Mouse (Mus musculus) ovary, adult 18-20 months (tissue): ENCODE data around the gene Xpot.

Source experiments
- DNase-seq: peaks from one replicate; pipeline ENCODE4 v3.0.0; 2022; ENCODE audit warnings: low spot score, mixed read lengths

Gene Xpot

DNA sequence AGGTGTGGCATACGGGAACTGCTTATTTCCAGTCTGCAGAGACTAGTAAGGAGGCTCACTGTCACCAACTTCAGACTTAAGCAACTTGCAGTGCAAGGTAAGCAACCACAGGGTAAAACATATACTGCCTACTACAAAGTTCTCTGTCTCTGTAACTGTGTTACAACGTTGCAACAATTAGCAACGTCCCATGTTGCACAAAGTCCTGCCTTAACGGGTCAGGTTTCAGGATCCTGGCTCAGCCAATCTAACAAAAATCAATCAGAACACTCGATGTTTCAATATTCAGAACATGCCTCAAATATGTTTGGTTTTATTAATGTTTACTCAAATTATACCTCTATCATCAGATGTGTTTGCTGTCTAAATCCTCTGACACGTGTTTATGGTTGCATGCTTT lies 3.7 kb downstream of the Xpot start:
- DNase-seq: no peak

DNA sequence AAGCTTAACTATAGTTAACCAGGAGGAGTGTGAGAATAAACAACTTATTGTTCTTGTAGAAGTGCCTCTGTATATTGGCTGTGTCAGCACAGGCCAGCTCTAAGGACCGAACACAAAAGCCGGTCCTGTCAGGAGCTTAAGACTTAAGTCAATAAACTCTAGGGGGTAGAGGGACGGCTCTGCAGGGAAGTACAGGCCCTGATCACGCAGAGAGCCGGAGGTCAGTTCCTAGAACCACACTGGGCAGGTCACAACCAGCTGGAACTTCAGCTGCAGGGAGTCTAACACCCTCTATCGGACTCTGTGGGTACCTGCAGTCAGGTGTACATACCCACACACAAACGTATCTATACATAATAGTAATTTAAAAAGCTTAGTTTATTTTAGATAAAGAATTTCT lies 10.2 kb downstream of the Xpot start:
- DNase-seq: no peak

DNA sequence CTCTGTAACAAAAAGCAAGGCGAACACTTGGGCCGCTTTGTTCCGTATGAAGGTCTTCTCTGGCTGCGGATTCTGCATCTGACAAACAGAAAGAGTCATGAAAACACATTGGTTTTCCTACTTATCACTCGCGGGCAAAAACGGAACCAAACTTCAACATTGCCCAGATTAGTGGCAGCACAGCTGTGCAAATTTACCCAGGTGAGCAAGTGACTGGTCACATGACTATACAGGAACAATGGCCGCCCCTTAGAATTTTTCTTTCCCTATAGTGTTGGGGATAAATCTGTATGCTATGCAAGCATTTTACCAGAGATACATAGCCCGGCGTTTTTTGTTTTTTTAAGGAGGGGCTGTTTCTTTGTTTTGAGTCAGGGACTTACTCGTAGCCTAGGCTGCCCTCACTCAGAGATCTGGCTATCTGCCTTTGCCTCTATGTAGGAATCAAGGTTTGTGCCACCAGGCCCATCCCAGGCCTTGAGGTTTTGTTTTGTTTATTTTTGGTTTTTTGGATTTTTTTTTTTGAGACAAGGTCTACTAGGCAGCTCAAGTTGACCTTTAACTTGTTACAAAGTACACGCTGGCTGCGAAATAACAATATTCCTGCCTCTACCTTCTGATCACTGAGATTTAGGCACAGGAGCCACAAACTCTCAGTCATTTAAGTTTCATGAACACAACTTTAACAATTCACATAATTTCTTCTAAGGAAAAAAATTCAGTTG lies 10.8 kb downstream of the Xpot start:
- no peak for DNase-seq

DNA sequence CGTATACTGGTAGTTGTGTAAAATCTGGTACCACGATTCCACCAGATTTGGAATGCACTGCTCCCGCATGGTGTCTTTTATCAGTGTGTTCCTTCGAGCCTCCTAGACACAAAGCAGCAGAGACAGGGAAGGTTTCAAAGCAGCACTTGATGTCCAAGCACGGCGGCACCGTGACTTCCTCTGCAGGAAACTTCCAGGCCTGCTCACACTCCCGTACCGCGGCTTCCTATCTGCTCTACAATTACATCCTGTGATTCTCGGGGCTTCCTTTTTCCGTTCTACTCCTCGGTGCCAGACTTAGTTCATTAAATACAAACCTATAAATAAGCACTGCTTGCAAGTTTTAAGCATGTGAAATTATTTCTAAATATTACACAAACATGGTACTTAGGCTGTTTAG lies 12.6 kb downstream of the Xpot start:
- no peak for DNase-seq

DNA sequence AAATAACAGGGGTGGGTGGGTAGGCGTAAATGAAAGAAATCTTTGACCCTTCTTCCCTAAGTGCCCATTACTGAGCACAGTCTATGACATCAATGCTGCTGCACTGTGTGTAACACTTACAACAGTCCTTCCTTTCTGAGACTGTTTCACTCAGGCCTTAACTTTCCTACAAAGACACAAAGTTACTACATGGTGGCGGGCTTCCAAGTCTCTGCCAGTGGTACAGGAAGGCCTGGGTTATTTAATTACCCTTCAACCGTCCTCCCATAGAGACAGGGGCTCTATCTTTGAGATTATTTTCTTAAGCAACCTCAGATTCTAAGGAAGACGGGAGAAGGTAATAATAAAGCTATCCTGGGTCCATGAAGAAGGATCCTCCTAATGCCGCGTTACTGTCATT lies 13.7 kb downstream of the Xpot start:
- no peak for DNase-seq

DNA sequence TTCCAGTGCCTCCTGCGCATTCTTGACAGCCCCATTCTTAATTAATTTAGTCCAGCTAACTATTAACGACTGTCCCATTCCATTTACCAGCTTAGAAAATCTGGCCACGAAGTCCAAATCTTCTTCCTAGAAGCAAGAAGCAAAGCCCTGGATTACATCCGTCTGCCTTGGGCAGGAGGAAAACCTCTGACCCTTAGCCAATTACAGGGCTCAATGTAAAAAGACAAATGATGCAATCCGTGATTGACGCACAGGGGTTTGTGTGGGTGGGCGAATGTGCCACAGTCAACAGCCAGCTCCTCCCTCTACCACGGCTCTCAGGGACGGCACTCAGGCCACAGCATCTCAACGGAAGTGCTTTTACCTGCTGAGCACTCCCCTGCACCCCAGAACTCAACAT lies 14.5 kb downstream of the Xpot start:
- no peak for DNase-seq

DNA sequence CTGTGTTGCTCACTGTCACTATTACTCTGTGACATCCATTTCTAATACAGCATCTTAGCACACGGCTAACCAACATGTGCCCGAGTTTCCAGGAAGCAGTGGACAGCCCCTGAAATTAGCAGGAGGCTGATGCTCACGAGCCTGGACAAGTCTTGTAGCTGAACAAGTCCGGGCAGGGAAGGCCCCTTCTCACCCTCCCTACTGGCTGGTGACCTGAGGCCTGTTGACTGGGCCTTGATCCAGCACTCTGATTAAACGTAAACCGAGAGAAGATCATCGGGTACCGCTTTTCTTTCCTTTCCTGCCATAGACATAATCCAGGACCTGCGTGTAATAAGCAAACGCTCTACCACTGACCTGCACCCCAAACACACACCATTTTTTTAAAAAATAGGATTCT lies 18.0 kb downstream of the Xpot start:
- DNase-seq: no peak

DNA sequence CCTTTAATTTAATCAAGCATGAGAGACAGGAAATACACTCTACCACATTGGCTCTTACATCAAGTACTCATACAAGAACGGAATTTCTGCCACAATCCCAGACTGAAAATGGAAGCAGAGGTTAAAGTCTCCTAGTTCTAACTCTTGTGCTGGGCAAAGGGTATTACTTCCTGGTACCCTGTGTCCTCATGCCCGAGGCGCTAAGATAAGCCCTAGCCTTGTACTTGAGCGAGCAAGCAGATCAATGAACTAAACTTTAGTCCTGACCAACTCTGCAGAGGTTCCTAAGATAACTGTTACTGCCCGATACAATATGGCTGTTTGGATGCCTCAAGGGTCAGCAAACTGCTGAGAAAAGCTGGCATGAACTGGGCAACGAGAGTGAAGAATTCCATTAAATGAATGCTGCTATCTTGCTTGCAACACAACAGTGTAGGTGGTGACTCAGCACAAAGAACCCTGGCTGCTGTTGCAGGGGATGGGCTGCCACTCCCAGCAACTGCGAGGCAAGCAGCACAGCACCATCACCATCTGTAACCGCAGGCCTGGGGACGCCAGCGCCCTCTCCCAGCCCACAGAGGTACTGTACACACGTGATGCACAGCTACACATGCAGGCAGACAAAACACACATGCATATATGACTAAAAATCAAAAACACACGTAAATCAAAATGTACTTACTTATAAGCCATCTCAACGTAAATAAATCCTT lies 21.3 kb downstream of the Xpot start:
- no peak for DNase-seq

DNA sequence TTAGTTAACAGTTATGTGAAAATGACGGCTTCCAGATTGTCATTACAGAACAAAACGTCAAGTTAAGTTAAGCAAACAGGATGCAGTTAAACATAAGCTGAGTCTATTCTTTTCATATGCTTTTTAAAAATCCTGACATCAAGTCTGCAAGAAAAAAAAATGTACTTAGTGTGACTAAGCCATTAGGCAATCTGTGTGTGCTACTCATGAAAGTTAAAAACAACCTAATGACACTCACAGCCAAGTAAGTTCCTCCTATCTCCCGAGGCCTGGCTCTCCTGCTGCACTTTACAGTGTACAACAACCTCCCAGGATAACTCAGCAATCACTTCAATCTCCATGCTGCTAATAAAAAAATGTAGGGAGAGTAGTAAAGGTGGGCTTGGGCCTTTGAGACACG lies 22.6 kb downstream of the Xpot start:
- no peak for DNase-seq

DNA sequence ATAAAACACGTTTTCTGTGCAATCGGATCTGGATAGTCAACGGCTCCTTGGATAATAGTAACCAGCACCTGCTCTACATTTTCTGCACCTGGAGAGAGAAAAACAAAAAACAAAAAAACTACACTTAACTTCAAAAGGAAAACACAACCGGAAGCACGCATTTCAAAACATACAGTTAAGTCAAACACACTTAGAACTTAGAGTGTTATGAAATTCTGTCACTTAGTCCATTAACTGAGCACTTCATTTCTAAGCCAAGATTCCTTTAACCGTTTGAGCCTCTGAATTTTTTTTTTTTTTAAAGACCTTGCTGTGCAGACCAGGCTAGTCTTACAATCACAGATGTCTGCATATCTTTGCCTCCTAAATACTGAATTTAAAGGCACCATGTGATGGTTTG lies 24.9 kb downstream of the Xpot start:
- no peak for DNase-seq

DNA sequence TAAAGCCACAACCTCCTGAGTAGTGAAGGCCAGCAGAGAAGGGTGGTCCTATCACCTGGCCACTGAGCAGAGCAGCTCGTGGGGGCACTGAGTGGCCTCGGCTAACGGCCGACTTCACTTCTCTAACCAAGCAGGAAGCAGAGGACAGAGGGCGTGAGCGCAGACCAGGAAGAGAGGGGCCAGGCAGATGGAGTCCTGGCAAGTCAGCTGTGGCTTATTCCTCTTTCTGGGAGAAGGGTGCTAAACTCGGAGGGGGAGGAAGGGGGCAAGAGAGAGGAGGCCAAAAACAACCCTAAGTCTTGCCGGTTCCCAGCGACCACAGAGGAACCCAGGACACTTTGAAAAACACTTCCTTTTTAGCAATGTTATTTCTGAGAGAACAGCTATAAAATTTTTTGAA lies 29.6 kb downstream of the Xpot start:
- no peak for DNase-seq

DNA sequence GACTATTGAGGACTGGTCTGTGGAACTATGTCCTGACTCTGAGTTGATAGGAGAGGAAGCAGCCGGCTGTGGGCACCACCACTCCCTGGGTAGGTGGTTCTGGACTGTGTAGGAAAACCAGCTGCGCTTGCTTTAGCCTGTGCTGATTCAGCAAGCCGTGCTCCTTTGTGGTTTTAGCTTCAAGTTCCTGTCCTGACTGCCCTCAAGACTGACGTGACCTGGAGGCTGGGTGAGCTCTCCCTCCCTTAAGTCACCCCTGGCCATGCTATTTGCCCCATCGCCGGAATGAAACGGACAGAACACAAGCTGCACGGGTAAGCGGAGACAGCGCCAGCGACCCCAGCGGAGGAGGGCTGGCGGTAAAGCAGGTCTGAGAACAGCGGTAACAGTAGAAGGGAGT lies 35.0 kb downstream of the Xpot start:
- no peak for DNase-seq

DNA sequence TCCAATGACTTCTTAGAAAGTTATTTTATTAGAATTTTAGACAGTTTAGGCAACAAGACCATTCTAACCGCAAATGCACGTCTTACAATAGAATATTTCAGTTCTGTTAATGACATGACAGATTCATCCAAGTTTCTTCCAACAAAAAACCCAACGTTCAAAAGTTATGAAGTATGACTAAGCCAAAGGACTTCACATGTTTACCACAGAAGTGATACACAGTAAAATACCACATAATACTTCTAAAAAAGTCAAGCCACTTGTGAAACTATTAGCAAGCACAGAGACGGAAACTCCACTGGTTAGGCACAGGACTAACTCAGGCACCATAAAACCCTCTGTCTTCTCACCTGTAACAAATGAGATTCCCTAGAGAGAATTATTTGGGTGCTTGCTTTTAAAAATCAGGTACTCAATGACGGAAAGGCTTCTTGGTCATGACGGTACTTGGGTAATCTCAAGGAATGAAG lies 38.7 kb downstream of the Xpot start:
- no peak for DNase-seq

DNA sequence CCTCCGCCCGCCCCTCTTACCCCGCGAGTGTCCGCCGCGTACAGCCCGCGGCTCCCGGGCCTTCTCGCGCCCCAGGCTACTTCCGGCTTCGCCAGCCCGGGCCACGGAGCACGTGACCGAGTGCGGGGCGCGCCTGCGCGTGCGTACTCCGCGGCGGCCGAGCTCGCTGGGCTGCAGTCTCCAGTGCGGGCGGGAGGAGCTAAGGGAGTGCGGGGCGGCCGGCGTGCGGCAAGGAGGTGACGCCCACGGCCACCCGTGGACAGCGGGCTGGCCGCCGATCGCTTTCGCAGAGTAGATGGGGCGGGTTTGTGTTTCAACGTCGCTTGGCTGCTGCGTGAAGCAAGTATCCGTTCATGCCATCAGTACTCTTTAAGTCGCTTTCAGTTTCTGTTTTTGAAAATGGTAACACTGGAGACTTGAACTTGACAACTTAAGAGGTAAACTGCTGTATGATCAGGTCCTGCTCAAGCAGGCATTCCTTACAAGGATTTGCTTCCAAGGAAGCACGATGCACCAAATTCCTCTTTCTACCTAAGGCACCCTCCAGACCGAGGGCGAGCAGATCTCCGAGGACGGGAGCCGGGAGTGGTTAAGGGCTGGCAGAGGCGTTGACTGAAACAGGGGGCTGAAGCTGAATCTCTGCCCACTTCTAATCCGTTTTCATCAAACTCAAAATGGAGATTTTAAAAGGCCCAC lies 39.3 kb downstream of the Xpot start, which contains the start of gene Tbk1:
Tbk1 (minus strand) TSS at position 113 of the 696 bp plus-strand sequence.
- peak; percentile 90 for DNase-seq

DNA sequence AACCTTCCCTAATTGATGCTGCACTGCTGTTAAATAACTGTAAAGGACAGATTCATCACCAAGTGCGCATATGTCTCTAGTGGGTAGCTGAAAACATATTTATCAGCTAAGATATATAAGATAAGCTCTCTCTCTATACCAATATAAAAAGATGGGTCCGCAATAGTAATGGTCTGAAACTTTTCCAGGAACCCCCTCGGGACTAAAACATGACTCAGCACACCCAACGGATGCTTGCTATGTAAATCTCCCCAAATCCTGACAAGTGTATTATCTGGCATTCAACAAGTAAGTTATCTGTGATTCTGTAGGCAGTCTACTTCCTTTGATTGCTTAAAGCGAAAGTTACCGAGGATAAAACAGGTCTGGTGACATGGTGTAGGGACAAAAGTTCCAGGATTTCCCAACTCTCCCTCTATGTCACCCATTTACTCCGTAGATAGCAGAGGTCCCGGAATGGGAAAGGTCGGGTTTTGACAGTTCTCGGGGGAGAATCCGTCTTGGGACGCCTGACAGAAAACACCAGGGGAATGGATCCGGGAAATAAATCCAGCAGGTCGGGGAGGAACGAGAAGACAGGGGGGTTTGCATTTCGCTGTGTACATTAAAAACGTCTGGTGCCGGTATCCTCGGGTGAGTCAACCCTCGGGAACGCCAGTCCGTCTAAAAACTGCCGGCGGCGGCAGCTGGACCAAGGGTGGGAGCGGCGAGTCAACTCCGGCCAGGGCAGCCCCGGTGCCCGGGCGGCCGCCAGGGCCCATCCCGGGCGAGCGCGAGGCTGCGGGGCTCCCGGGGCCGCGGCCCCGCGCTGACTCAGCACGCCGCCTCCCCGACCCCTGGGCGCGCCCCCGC lies 40.1 kb downstream of the Xpot start:
- DNase-seq: no peak

DNA sequence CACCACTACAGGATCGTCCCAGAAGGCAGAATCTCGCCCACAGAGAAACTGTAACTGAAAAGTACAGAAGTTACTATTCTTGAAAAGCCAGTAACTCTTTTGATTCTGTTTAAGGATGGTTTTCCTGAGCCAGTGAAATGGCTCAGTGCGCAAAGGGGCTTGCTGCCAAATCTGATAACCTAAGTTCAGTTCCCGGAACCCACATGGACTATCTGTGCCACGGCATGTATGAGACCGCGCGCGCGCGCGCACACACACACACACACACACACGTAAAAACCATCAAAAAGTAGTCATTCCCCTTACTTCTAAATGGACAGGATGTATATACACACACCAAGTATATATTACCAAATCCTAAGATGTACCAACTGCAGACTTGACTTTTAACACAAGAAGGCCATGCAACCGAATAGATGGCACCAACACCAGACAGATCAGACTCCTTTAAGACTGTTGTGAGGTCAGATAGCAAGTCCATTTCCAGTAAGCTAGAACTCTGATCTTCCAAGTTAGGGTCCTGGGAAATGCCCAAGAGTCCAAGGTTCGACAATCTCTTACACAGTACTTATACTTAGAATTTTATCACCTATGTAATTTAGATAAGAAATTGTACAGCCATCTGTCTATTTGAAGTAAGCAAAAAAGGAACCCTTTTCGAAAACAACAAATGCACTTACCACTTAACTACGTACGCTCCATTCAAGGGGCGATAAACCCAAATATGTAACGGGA lies 40.9 kb downstream of the Xpot start:
- no peak for DNase-seq

DNA sequence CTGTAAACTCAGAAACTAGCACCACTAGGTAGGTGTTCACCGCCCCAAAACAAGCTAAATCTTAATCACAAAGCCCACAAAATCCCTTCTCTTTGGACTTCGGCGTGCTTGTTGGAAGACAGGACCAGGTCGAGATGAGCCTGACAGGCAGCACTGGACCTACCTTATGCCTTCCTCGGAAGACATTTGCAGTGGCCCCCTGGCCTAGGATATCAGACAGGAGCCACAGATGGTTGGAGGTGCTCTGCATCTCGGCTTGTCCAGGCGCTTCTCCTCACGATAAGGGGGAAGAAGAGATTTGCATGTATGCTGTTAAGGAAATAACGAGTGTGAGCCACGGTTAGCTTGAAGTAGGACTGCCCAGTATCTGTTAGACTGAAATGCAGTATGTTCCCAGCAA lies 42.1 kb downstream of the Xpot start:
- DNase-seq: no peak

DNA sequence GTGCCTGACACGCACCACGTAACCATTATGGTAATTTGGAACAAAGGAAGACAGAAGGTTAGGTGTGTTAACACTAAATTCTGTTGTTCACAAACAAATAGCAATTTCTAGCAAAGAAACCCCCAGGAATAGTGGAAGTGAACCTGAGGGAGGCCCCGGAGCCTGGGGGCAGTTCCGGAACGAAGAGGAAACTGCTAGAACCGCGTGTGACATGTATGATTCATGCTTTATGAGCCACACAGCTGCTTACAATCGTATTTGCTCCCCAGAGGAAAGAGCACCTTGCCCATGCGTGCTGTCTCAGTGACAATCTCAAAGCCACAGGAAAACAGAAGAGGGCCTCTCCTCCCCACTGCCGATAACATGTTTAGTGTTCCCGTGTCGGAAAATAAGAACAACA lies 43.1 kb downstream of the Xpot start:
- DNase-seq: no peak

DNA sequence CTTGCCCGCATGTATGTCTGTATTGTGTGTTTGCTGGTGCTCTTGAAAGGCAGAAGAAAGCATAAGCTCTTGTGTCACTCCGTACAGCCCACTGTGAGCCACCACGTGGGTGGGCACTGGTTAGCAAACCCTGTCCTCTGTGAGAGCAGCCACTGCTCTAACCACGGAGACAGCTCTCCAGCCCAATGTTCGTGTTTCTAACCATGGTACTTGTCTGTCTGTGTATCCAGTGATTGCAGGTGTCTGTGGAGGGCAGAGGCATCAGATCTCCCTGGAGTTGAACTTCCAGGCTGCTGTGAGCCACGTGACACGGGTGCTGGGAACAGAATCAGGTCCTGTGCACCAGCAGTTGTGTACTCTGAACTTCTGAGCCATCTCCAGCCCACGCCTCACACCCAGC lies 43.8 kb downstream of the Xpot start:
- DNase-seq: no peak

DNA sequence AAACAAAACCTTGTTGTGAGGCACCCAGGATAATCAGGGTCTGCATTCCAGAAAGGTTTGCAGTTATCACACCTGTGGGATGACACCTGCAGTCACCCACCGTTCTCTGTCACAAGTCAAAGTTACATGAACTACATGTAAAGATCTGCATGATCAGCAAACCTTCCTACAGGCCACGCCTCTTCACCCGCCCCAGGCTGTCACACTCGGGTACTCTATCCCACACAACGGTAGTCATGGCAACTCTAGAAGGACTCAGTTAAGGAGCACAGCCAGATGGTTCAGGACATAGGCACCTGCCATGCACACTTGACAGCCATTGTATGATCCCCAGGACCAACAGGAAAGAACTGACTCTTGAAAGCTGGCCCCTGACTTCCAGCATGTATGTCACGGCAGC lies 44.7 kb downstream of the Xpot start:
- no peak for DNase-seq

DNA sequence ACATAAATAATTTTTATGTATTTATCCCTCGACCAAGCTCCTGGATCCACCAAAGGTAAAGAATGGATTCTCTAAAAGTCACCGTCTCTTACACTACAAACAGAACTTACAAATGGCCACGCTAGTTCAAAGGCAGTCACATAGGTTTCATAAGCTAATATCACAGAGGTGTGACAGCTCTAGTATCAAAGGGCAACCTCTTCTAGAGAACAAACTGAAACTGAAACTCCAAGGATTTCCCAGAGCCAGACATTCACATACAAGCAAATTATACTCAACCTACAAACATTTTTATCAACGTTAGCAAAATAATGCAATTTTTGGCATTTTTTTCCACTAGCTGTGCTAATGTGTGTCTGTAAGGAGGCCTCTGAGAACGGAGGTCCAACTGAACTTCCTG lies 45.8 kb downstream of the Xpot start:
- no peak for DNase-seq

DNA sequence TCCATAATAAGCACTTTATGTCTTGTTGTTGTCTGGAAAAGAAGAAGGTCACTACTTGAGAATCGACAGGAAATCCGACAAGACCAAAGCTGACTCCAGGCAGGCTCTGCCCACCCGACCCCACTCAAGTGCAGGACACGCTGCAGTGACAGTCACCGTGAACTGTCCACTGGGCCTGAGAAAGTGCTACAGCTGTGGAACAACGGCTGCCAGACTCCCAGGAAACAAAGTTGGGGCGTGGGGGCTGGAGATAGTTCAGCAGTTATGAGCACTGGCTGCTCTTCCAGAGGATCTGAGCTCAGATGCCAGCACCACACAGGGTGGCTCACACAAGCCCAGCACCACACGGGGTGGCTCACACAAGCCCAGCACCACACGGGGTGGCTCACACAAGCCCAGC lies 49.8 kb downstream of the Xpot start:
- DNase-seq: no peak
